Mouse (Mus musculus) cerebellum, adult 18-20 months (tissue): Measurements from ENCODE around the gene 4930535I16Rik.

Experiments
- DNase-seq, 2 experiments: peaks; one replicate each; pipeline ENCODE4 v3.0.0; 2021

The 4930535I16Rik gene

GRCm38 (mm10) chr4:123904333-123905125 lies 13.3 kb downstream of the 4930535I16Rik start, which contains the start of gene Mycbp:
Gene Mycbp (plus strand): TSS chr4:123904832.
- peak; percentile 99 to 100 for DNase-seq

GRCm38 (mm10) chr4:123903432-123903831 lies 14.4 kb downstream of the 4930535I16Rik start:
- no peak for DNase-seq

GRCm38 (mm10) chr4:123898696-123899095 lies 19.1 kb downstream of the 4930535I16Rik start:
- DNase-seq = peak; percentile 57 to 66

GRCm38 (mm10) chr4:123894295-123894694 lies 23.5 kb downstream of the 4930535I16Rik start:
- no peak for DNase-seq

- DNase-seq = no peak
These were observed 24.1 kb downstream of the 4930535I16Rik start for GRCm38 (mm10) chr4:123893726-123894125.
